Mouse (Mus musculus): Measurements from ENCODE around the gene Cpm.

DNA sequence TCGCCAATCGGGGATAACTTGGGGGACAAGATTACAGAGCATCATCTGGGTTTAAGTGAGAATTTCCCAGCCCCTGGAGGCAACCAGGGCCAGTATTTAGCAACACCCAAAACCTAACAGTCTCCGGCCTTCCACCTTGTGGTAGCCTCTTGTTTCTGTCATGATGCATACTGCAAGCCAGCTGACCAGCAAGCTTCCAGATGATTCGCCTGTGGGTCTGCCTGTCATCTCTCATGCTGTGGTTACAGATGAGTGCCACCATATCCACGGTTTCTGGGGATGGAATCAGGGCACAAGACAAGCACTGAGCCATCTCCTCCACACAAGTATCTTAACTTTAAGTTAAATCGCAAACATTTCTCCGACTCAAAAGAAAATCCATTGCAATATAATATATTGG is 58.3 kb downstream of the Cpm start:
- TF ChIP-seq ZNF384 (IDR thresholded peaks at IDR 0.05; ENCODE audit: low read depth, low read length) (no peak), HCFC1 (IDR thresholded peaks at IDR 0.05; ENCODE audit: borderline replicate concordance, insufficient read depth, low read length) (no peak), ZC3H11A (IDR thresholded peaks at IDR 0.05; ENCODE audit: borderline replicate concordance, low read depth, low read length) (no peak), MAFK (IDR thresholded peaks at IDR 0.05; ENCODE audit: insufficient read depth, low read depth, low read length) (no peak)
